Mouse (Mus musculus): ENCODE measurements at regions not wholly inside any gene's neighbourhood (a gene's known extent, or its start where the extent isn't known, plus 50 kb on each side); places are given as distances from the start of the nearest gene placed in this dataset.

GRCm38 (mm10) chr12:15544351-15544750 is 272.4 kb downstream of the Trib2 start:
- H3K4me2 ChIP-seq (ENCODE audit: low read depth, low read length), result no peak overlapping the region
- peaks cover 11% of the 10 kb centered on the region for H3K4me1 ChIP-seq (ENCODE audit: control insufficient read depth, insufficient read depth)
- ATAC-seq (ENCODE audit: insufficient read depth, low read depth), result peak; percentile 85
- H3K27ac ChIP-seq (ENCODE audit: low read depth), result peak overlapping the region; percentile 62
- H3K9ac ChIP-seq (replicated peaks; ENCODE audit: low read depth, low read length), result no peak overlapping the region
- H3K4me3 ChIP-seq (ENCODE audit: low read depth, low read length), result no peak overlapping the region
- TF ChIP-seq CTCF (IDR thresholded peaks at IDR 0.05; ENCODE audit: low read depth), result no peak
- TF ChIP-seq EP300 (IDR thresholded peaks at IDR 0.05; ENCODE audit: low read depth), result peak; percentile 69; the same call in 1 of the 2 replicates
- H3K27me3 ChIP-seq (ENCODE audit: control insufficient read depth, insufficient read depth, low read length), result no peaks in the 10 kb centered on the region
- H3K9me3 ChIP-seq (replicated peaks; ENCODE audit: control insufficient read depth, low read length), result no peaks in the 10 kb centered on the region
- DNase-seq (ENCODE audit: low spot score), result peak; percentile 79
- 4% methylated on average over 1 of the region's 1 CpGs for WGBS
- no peaks in the 10 kb centered on the region for H3K36me3 ChIP-seq (replicated peaks; ENCODE audit: control insufficient read depth, insufficient read depth, low read length)

GRCm38 (mm10) chr12:15542486-15542885 is 274.2 kb downstream of the Trib2 start:
- TF ChIP-seq CTCF (IDR thresholded peaks at IDR 0.05; ENCODE audit: low read depth) (no peak), EP300 (IDR thresholded peaks at IDR 0.05; ENCODE audit: low read depth) (no peak)
- no peak overlapping the region for H3K4me2 ChIP-seq (ENCODE audit: low read depth, low read length)
- H3K4me1 ChIP-seq (ENCODE audit: control insufficient read depth, insufficient read depth), result peaks cover 11% of the 10 kb centered on the region
- no peaks in the 10 kb centered on the region for H3K27me3 ChIP-seq (ENCODE audit: control insufficient read depth, insufficient read depth, low read length)
- H3K9ac ChIP-seq (replicated peaks; ENCODE audit: low read depth, low read length), result no peak overlapping the region
- no peaks in the 10 kb centered on the region for H3K9me3 ChIP-seq (replicated peaks; ENCODE audit: control insufficient read depth, low read length)
- no peaks in the 10 kb centered on the region for H3K36me3 ChIP-seq (replicated peaks; ENCODE audit: control insufficient read depth, insufficient read depth, low read length)
- ATAC-seq (ENCODE audit: insufficient read depth, low read depth) (no peak), DNase-seq (ENCODE audit: low spot score) (no peak)
- no peak overlapping the region for H3K4me3 ChIP-seq (ENCODE audit: low read depth, low read length)
- 67% methylated on average over 2 of the region's 2 CpGs for WGBS
- no peak overlapping the region for H3K27ac ChIP-seq (ENCODE audit: low read depth)

GRCm38 (mm10) chr12:15536852-15537368 is 279.8 kb downstream of the Trib2 start:
- Histone ChIP-seq H3K27me3 (ENCODE audit: control insufficient read depth, insufficient read depth, low read length) (no peaks in the 10 kb centered on the region), H3K4me3 (ENCODE audit: low read depth, low read length) (no peak overlapping the region), H3K4me1 (ENCODE audit: control insufficient read depth, insufficient read depth) (no peaks in the 10 kb centered on the region), H3K4me2 (ENCODE audit: low read depth, low read length) (no peak overlapping the region), H3K27ac (ENCODE audit: low read depth) (no peak overlapping the region), H3K9me3 (replicated peaks; ENCODE audit: control insufficient read depth, low read length) (no peaks in the 10 kb centered on the region), H3K36me3 (replicated peaks; ENCODE audit: control insufficient read depth, insufficient read depth, low read length) (no peaks in the 10 kb centered on the region), H3K9ac (replicated peaks; ENCODE audit: low read depth, low read length) (no peak overlapping the region)
- 60% methylated on average over 8 of the region's 8 CpGs for WGBS
- ATAC-seq (ENCODE audit: insufficient read depth, low read depth) (peak; percentile 24; the same call in 1 of the 2 replicates), DNase-seq (ENCODE audit: low spot score) (no peak)
- TF ChIP-seq EP300 (IDR thresholded peaks at IDR 0.05; ENCODE audit: low read depth), result no peak
- no peak for TF ChIP-seq CTCF (IDR thresholded peaks at IDR 0.05; ENCODE audit: low read depth)

GRCm38 (mm10) chr12:15536247-15536646 is 280.5 kb downstream of the Trib2 start:
- no peak overlapping the region for H3K4me3 ChIP-seq (ENCODE audit: low read depth, low read length)
- H3K9ac ChIP-seq (replicated peaks; ENCODE audit: low read depth, low read length), result no peak overlapping the region
- no peaks in the 10 kb centered on the region for H3K27me3 ChIP-seq (ENCODE audit: control insufficient read depth, insufficient read depth, low read length)
- H3K4me1 ChIP-seq (ENCODE audit: control insufficient read depth, insufficient read depth), result no peaks in the 10 kb centered on the region
- TF ChIP-seq CTCF (IDR thresholded peaks at IDR 0.05; ENCODE audit: low read depth) (no peak), EP300 (IDR thresholded peaks at IDR 0.05; ENCODE audit: low read depth) (no peak)
- ATAC-seq (ENCODE audit: insufficient read depth, low read depth) (no peak), DNase-seq (ENCODE audit: low spot score) (no peak)
- no peaks in the 10 kb centered on the region for H3K9me3 ChIP-seq (replicated peaks; ENCODE audit: control insufficient read depth, low read length)
- 82% methylated on average over 5 of the region's 5 CpGs for WGBS
- no peak overlapping the region for H3K27ac ChIP-seq (ENCODE audit: low read depth)
- H3K36me3 ChIP-seq (replicated peaks; ENCODE audit: control insufficient read depth, insufficient read depth, low read length), result no peaks in the 10 kb centered on the region
- H3K4me2 ChIP-seq (ENCODE audit: low read depth, low read length), result no peak overlapping the region

GRCm38 (mm10) chr12:15535822-15536221 is 280.9 kb downstream of the Trib2 start:
- no peak overlapping the region for H3K4me2 ChIP-seq (ENCODE audit: low read depth, low read length)
- TF ChIP-seq CTCF (IDR thresholded peaks at IDR 0.05; ENCODE audit: low read depth) (peak; percentile 90), EP300 (IDR thresholded peaks at IDR 0.05; ENCODE audit: low read depth) (no peak)
- H3K27me3 ChIP-seq (ENCODE audit: control insufficient read depth, insufficient read depth, low read length), result no peaks in the 10 kb centered on the region
- DNase-seq (ENCODE audit: low spot score) (peak; percentile 83), ATAC-seq (ENCODE audit: insufficient read depth, low read depth) (0 out of 2 replicates have a peak, but pooled peaks have one; percentile 41)
- H3K36me3 ChIP-seq (replicated peaks; ENCODE audit: control insufficient read depth, insufficient read depth, low read length), result no peaks in the 10 kb centered on the region
- 4% methylated on average over 6 of the region's 6 CpGs for WGBS
- H3K27ac ChIP-seq (ENCODE audit: low read depth), result no peak overlapping the region
- H3K4me1 ChIP-seq (ENCODE audit: control insufficient read depth, insufficient read depth), result no peaks in the 10 kb centered on the region
- H3K9me3 ChIP-seq (replicated peaks; ENCODE audit: control insufficient read depth, low read length), result no peaks in the 10 kb centered on the region
- no peak overlapping the region for H3K4me3 ChIP-seq (ENCODE audit: low read depth, low read length)
- H3K9ac ChIP-seq (replicated peaks; ENCODE audit: low read depth, low read length), result no peak overlapping the region

GRCm38 (mm10) chr12:15520783-15521407 is 295.8 kb downstream of the Trib2 start:
- Histone ChIP-seq H3K9ac (replicated peaks; ENCODE audit: low read depth, low read length) (no peak overlapping the region), H3K27me3 (ENCODE audit: control insufficient read depth, insufficient read depth, low read length) (no peaks in the 10 kb centered on the region), H3K4me3 (ENCODE audit: low read depth, low read length) (no peak overlapping the region), H3K9me3 (replicated peaks; ENCODE audit: control insufficient read depth, low read length) (no peaks in the 10 kb centered on the region), H3K4me2 (ENCODE audit: low read depth, low read length) (no peak overlapping the region), H3K36me3 (replicated peaks; ENCODE audit: control insufficient read depth, insufficient read depth, low read length) (no peaks in the 10 kb centered on the region), H3K4me1 (ENCODE audit: control insufficient read depth, insufficient read depth) (no peaks in the 10 kb centered on the region), H3K27ac (ENCODE audit: low read depth) (no peak overlapping the region)
- TF ChIP-seq CTCF (IDR thresholded peaks at IDR 0.05; ENCODE audit: low read depth), result no peak
- no peak for TF ChIP-seq EP300 (IDR thresholded peaks at IDR 0.05; ENCODE audit: low read depth)
- 20% methylated on average over 4 of the region's 4 CpGs for WGBS
- DNase-seq (ENCODE audit: low spot score), result no peak
- ATAC-seq (ENCODE audit: insufficient read depth, low read depth), result peak; percentile 47; the same call in 1 of the 2 replicates
